In the genomic region with DNA sequence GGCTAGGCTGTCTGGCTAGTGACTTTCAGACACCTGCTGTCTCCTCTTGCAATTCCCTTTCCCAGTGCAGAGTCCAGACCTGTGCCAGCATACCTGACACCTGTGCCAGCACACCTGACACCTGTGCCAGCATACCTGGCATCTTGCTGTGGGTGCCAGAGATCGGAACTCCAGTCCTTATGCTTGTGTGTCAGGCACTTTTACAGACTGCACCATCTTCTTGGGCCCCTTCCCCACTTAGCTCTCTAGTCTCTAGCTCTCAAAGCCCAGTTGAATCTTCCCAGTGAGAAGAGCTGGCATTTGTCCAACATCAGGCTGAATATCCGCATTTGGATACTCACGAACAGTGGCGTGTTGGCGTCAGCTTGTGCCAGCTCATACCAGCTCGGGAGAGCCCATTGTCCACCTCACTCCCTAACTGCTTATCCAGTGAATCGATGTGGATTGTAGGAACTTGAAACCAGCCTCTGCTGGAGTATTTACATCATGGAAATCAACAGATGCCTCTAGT, we compare ENCODE assay signal across 15 mouse cellular contexts. TPM values are rescaled to one million over a fixed set of nuclear protein-coding genes. Genes with fewer than 3 reads are reported as not detected.
DNase-seq lines count a peak whose midpoint lies in the region; ATAC-seq and TF ChIP-seq lines count a peak whose summit lies in the region.
"Had no signal": no experiment of that assay in that cellular context is flagged by ENCODE, and none has a peak within 500 bp of the region (broad histone marks: within the 10 kb centered on the region; RNA-seq: fewer than 3 reads in every experiment).

No protein-coding gene starts in this region.

- H3K4me1 ChIP-seq in hindbrain, embryonic 16.5 days (ENCODE audit: control insufficient read depth, insufficient read depth, low read depth, low read length) = peaks cover 7% of the 10 kb centered on the region
- H3K4me1 ChIP-seq in hindbrain, embryonic 12.5 days = 0 out of 2 replicates have a peak, but pooled peaks cover 2% of the 10 kb centered on the region
- H3K4me1 ChIP-seq in forebrain, postnatal 0 days (ENCODE audit: insufficient read depth) = peaks cover 4% of the 10 kb centered on the region; the same call in 1 of the 2 replicates
- H3K4me1 ChIP-seq: limb, embryonic 13.5 days had no signal

- peak overlapping the region; percentile 21; the same call in 1 of the 2 replicates for H3K4me2 ChIP-seq in hindbrain, embryonic 16.5 days (ENCODE audit: low read length)
- no peak overlapping the region for H3K4me2 ChIP-seq in hindbrain, embryonic 12.5 days (replicated peaks)
- H3K4me2 ChIP-seq in forebrain, postnatal 0 days (ENCODE audit: low read depth) = no peak overlapping the region
- H3K4me2 ChIP-seq: limb, embryonic 13.5 days had no signal

- H3K4me3 ChIP-seq in hindbrain, embryonic 16.5 days (ENCODE audit: low read length) = no peak overlapping the region
- H3K4me3 ChIP-seq in hindbrain, embryonic 12.5 days = no peak overlapping the region
- H3K4me3 ChIP-seq in forebrain, postnatal 0 days (ENCODE audit: low read depth, low read length) = no peak overlapping the region
- H3K4me3 ChIP-seq: erythroblast, embryonic 14.5 days; limb, embryonic 13.5 days had no signal

- no peaks in the 10 kb centered on the region for H3K36me3 ChIP-seq in hindbrain, embryonic 16.5 days (ENCODE audit: control insufficient read depth, insufficient read depth, low read length)
- no peaks in the 10 kb centered on the region for H3K36me3 ChIP-seq in hindbrain, embryonic 12.5 days
- no peaks in the 10 kb centered on the region for H3K36me3 ChIP-seq in forebrain, postnatal 0 days (ENCODE audit: insufficient read depth)
- H3K36me3 ChIP-seq: limb, embryonic 13.5 days had no signal

- no peak overlapping the region for H3K9ac ChIP-seq in hindbrain, embryonic 16.5 days (ENCODE audit: low read depth, low read length)
- no peak overlapping the region for H3K9ac ChIP-seq in hindbrain, embryonic 12.5 days
- no peak overlapping the region for H3K9ac ChIP-seq in forebrain, postnatal 0 days
- H3K9ac ChIP-seq: limb, embryonic 13.5 days had no signal

- 48% methylated on average over 7 of the region's 7 CpGs for WGBS in hindbrain, embryonic 16.5 days
- WGBS in hindbrain, embryonic 12.5 days = 73% methylated on average over 7 of the region's 7 CpGs
- WGBS in forebrain, postnatal 0 days = 23% methylated on average over 7 of the region's 7 CpGs

- no peaks in the 10 kb centered on the region for H3K9me3 ChIP-seq in hindbrain, embryonic 16.5 days (ENCODE audit: control insufficient read depth, low read length)
- H3K9me3 ChIP-seq in hindbrain, embryonic 12.5 days (replicated peaks) = no peaks in the 10 kb centered on the region
- no peaks in the 10 kb centered on the region for H3K9me3 ChIP-seq in forebrain, postnatal 0 days (ENCODE audit: low read length)
- H3K9me3 ChIP-seq: limb, embryonic 13.5 days had no signal

- no peak overlapping the region; the same call in 1 of the 2 replicates for H3K27ac ChIP-seq in hindbrain, embryonic 16.5 days (ENCODE audit: low read depth, low read length)
- H3K27ac ChIP-seq in hindbrain, embryonic 12.5 days = no peak overlapping the region
- H3K27ac ChIP-seq in forebrain, postnatal 0 days (ENCODE audit: low read depth, low read length) = no peak overlapping the region
- H3K27ac ChIP-seq: limb, embryonic 13.5 days had no signal

- no peaks in the 10 kb centered on the region for H3K27me3 ChIP-seq in hindbrain, embryonic 16.5 days (replicated peaks; ENCODE audit: control insufficient read depth, insufficient read depth, low read length)
- no peaks in the 10 kb centered on the region for H3K27me3 ChIP-seq in hindbrain, embryonic 12.5 days
- H3K27me3 ChIP-seq in forebrain, postnatal 0 days (ENCODE audit: insufficient read depth, low read length) = no peaks in the 10 kb centered on the region
- H3K27me3 ChIP-seq: limb, embryonic 13.5 days; Patski had no signal

- no peak for TF ChIP-seq CTCF in forebrain, postnatal 0 days (IDR thresholded peaks at IDR 0.05; ENCODE audit: low read depth)

- peak; percentile 61 for DNase-seq in adrenal gland, adult 2 months
- DNase-seq in adrenal gland, postnatal 25 days = no peak
- peak; percentile 67 for DNase-seq in retina, postnatal 1 day
- DNase-seq in retina, embryonic 14.5 days (ENCODE audit: low spot score) = no peak
- peak; percentile 77 for DNase-seq in forebrain, postnatal 0 days
- DNase-seq in urinary bladder, adult 2 months (ENCODE audit: low spot score) = no peak

- peak; percentile 69 for ATAC-seq in hindbrain, embryonic 16.5 days
- no peak for ATAC-seq in hindbrain, embryonic 12.5 days (ENCODE audit: low FRiP score)
- ATAC-seq in forebrain, postnatal 0 days = peak; percentile 60
- ATAC-seq: Patski had no signal

RNA-seq across cellular contexts. Expression of gene Gnb2, which starts 6.0 kb away (rescaled TPM):
- total RNA-seq in adrenal gland, adult 2 months (2021) = 100 to 1,000 TPM; 553 to 611 TPM
- polyA plus RNA-seq in adrenal gland, adult 2 months (2012; rRNA removed) = 1,578 and 1,712 TPM in 2 replicates
- 580 and 681 TPM in 2 replicates for total RNA-seq in adrenal gland, postnatal 25 days (2021)
- 519 and 521 TPM in 2 replicates for polyA plus RNA-seq in hindbrain, embryonic 16.5 days (2015; fragmentation: Nextera tagmentation; extraction: Ambion mirVana)
- polyA plus RNA-seq in hindbrain, embryonic 12.5 days (2016; fragmentation: Nextera tagmentation; extraction: Ambion mirVana) = 466 and 467 TPM in 2 replicates
- total RNA-seq in forebrain, postnatal 0 days (2014; rRNA removed) = 1,237 and 1,339 TPM in 2 replicates
- polyA plus RNA-seq in forebrain, postnatal 0 days (2015; fragmentation: Nextera tagmentation; extraction: Ambion mirVana) = 766 and 769 TPM in 2 replicates
- polyA plus RNA-seq in urinary bladder, adult 2 months (2012; rRNA removed) = 363 and 433 TPM in 2 replicates

RNA-seq across cellular contexts. Expression of gene Epo, which starts 6.3 kb away (rescaled TPM):
- not detected for total RNA-seq in adrenal gland, adult 2 months (2021)
- polyA plus RNA-seq in adrenal gland, adult 2 months (2012; rRNA removed) = not detected in 2 replicates
- total RNA-seq in adrenal gland, postnatal 25 days (2021) = not detected in 2 replicates
- not detected in 2 replicates for polyA plus RNA-seq in hindbrain, embryonic 16.5 days (2015; fragmentation: Nextera tagmentation; extraction: Ambion mirVana)
- not detected in 2 replicates for polyA plus RNA-seq in hindbrain, embryonic 12.5 days (2016; fragmentation: Nextera tagmentation; extraction: Ambion mirVana)
- not detected in 2 replicates for total RNA-seq in forebrain, postnatal 0 days (2014; rRNA removed)
- polyA plus RNA-seq in forebrain, postnatal 0 days (2015; fragmentation: Nextera tagmentation; extraction: Ambion mirVana) = not detected in 2 replicates
- not detected in 2 replicates for polyA plus RNA-seq in urinary bladder, adult 2 months (2012; rRNA removed)
- total RNA-seq: heart, postnatal 10 days; megakaryocyte, adult 5-6 weeks had no signal
- polyA plus RNA-seq: erythroblast, embryonic 14.5 days; large intestine, adult 2 months; Patski; stomach, embryonic 16.5 days had no signal

RNA-seq across cellular contexts. Expression of gene Actl6b, which starts 14.0 kb away (rescaled TPM):
- 1 to 10 TPM; 2.8 to 5.2 TPM for total RNA-seq in adrenal gland, adult 2 months (2021)
- polyA plus RNA-seq in adrenal gland, adult 2 months (2012; rRNA removed) = 6.0 and 10.0 TPM in 2 replicates
- 2.7 and 6.4 TPM in 2 replicates for total RNA-seq in adrenal gland, postnatal 25 days (2021)
- polyA plus RNA-seq in hindbrain, embryonic 16.5 days (2015; fragmentation: Nextera tagmentation; extraction: Ambion mirVana) = 268 and 271 TPM in 2 replicates
- polyA plus RNA-seq in hindbrain, embryonic 12.5 days (2016; fragmentation: Nextera tagmentation; extraction: Ambion mirVana) = 103 and 108 TPM in 2 replicates
- total RNA-seq in forebrain, postnatal 0 days (2014; rRNA removed) = 234 and 254 TPM in 2 replicates
- 256 and 281 TPM in 2 replicates for polyA plus RNA-seq in forebrain, postnatal 0 days (2015; fragmentation: Nextera tagmentation; extraction: Ambion mirVana)
- polyA plus RNA-seq in urinary bladder, adult 2 months (2012; rRNA removed) = 0.06 TPM in 1 of 2 replicates, not detected in the other
- total RNA-seq: heart, postnatal 10 days; megakaryocyte, adult 5-6 weeks had no signal
- polyA plus RNA-seq: erythroblast, embryonic 14.5 days; Patski had no signal

RNA-seq across cellular contexts. Expression of gene Gigyf1, which starts 21.0 kb away (rescaled TPM):
- 10 to 100 TPM; 25.4 to 31.0 TPM for total RNA-seq in adrenal gland, adult 2 months (2021)
- 37.1 and 38.0 TPM in 2 replicates for polyA plus RNA-seq in adrenal gland, adult 2 months (2012; rRNA removed)
- 34.7 and 52.3 TPM in 2 replicates for total RNA-seq in adrenal gland, postnatal 25 days (2021)
- polyA plus RNA-seq in hindbrain, embryonic 16.5 days (2015; fragmentation: Nextera tagmentation; extraction: Ambion mirVana) = 11.8 and 16.3 TPM in 2 replicates
- 17.9 and 19.0 TPM in 2 replicates for polyA plus RNA-seq in hindbrain, embryonic 12.5 days (2016; fragmentation: Nextera tagmentation; extraction: Ambion mirVana)
- total RNA-seq in forebrain, postnatal 0 days (2014; rRNA removed) = 21.1 and 25.2 TPM in 2 replicates
- 6.1 and 10.6 TPM in 2 replicates for polyA plus RNA-seq in forebrain, postnatal 0 days (2015; fragmentation: Nextera tagmentation; extraction: Ambion mirVana)
- 32.4 and 34.7 TPM in 2 replicates for polyA plus RNA-seq in urinary bladder, adult 2 months (2012; rRNA removed)

RNA-seq across cellular contexts. Expression of gene Tfr2, which starts 30.3 kb away (rescaled TPM):
- total RNA-seq in adrenal gland, adult 2 months (2021) = 1 to 10 TPM; 1.1 to 1.9 TPM
- 1.9 and 2.4 TPM in 2 replicates for polyA plus RNA-seq in adrenal gland, adult 2 months (2012; rRNA removed)
- 0.85 and 2.9 TPM in 2 replicates for total RNA-seq in adrenal gland, postnatal 25 days (2021)
- 7.9 and 8.4 TPM in 2 replicates for polyA plus RNA-seq in hindbrain, embryonic 16.5 days (2015; fragmentation: Nextera tagmentation; extraction: Ambion mirVana)
- 3.3 and 3.4 TPM in 2 replicates for polyA plus RNA-seq in hindbrain, embryonic 12.5 days (2016; fragmentation: Nextera tagmentation; extraction: Ambion mirVana)
- total RNA-seq in forebrain, postnatal 0 days (2014; rRNA removed) = 12.6 and 16.3 TPM in 2 replicates
- polyA plus RNA-seq in forebrain, postnatal 0 days (2015; fragmentation: Nextera tagmentation; extraction: Ambion mirVana) = 9.4 and 11.7 TPM in 2 replicates
- polyA plus RNA-seq in urinary bladder, adult 2 months (2012; rRNA removed) = 0.48 and 0.68 TPM in 2 replicates
- total RNA-seq: heart, postnatal 10 days had no signal
- polyA plus RNA-seq: Patski had no signal

Comparison
In these comparisons a context has a peak if more than half of its experiments do, and no peak if none do; other contexts are left out.
1. DNase-seq: peak in adrenal gland, adult 2 months (single experiment), retina, postnatal 1 day (single experiment) and forebrain, postnatal 0 days (single experiment); none in adrenal gland, postnatal 25 days (single experiment), retina, embryonic 14.5 days (single experiment) and urinary bladder, adult 2 months (single experiment).